Mouse (Mus musculus): ENCODE results near the gene Ruvbl2. TPM values are rescaled to one million over a fixed set of nuclear protein-coding genes. Genes with fewer than 3 reads are reported as not detected.

Ruvbl2 gene
- polyA plus RNA-seq (2012; rRNA removed): 154 and 206 TPM in 2 replicates

DNA sequence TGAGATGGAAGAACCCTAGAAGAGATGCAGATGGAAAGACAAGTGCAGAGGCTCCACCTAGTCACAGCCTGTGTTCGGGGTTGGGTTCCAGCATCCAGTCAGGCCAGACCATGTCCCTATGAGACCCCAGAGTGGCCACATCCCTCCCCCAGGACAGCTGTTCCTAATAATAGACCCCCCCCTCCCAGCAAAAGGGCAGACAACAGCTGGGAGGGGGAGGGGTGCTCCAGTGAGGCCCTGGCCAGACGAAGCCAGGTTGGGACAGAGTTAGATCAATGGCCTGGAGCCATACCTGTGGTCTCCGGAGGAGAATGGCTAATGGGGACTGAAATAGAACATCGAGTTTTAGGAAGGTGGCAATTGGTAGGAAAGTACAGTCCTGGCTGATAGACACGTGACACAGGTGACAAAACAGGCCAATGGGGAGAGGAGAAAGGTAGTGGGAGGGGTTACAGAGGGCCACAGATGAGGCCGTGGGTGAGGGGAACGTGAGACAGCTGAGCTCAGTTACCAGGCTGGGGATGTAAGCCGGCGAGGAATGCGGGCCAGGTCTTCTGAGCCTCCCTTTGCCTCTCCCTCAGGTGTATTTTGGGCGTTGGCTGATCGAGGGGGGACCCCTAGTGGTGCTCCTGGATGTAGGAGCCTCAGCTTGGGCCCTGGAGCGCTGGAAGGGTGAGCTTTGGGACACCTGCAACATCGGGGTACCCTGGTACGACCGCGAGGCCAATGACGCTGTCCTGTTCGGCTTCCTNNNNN is at the start of gene Ruvbl2:
Ruvbl2 (minus strand) TSS at position 576 of the 756 bp plus-strand sequence.

DNA sequence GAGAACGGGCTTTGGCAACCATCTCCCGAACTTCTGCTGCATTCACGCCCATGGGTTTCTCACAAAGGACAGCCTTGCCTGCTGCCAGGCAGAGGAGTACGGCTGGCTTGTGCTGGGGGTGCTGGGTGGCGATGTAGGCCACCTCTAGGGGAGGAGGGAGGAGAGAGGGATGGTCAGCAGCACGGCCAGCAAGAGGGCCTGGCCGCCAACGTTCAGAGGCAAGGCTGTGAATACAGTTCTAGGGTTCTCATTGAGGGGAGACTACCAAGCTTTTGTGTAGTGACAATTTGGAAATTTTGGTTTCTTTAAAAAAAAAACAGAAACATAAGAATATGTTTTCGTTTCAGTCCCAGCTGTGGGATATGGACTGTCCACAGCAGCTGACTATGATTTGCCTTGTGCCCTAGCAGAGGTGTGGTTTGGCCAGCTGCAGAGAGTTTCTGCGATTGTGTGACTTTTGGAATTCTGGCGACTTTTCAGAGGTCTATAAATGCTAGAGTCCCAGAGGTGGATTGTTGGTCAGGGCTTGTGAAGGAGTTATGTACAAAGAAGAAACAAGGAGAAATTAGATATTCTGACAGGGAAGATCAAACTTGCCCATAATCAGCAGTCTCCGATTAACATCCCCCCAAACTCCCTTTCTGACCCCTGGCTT is 49.0 kb upstream of the Ruvbl2 start, which contains the start of gene Gm45808:
Gm45808 (minus strand) TSS at position 51 of the 655 bp plus-strand sequence.

DNA sequence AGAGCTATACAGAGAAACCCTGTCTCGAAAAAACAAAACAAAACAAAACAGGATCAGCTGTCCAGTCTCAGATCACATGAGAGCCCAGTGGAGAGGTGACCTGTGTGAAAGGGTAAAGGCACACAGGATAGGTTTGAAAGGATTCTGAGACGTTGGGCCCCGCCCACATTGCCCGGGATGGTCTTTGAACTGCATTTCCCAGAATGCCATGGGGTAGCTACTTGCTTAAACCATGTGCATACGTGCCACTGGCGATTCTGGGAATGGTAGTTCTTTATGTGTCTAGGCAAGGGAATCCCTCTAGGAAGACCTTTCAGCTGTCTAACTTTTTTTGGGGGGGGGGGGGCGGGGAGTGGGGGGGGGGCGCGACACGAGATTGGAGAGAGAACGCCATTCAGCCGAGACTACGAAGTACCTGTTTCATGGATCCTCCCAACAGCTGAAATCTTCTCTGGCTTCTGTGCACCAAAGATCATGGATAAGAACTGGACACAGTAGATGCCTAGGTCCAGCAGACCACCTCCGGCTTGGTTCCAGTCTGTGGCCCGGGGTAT is 43.6 kb upstream of the Ruvbl2 start, which contains the start of gene Tulp2:
Tulp2 (plus strand) TSS at position 504 of the 554 bp plus-strand sequence.

DNA sequence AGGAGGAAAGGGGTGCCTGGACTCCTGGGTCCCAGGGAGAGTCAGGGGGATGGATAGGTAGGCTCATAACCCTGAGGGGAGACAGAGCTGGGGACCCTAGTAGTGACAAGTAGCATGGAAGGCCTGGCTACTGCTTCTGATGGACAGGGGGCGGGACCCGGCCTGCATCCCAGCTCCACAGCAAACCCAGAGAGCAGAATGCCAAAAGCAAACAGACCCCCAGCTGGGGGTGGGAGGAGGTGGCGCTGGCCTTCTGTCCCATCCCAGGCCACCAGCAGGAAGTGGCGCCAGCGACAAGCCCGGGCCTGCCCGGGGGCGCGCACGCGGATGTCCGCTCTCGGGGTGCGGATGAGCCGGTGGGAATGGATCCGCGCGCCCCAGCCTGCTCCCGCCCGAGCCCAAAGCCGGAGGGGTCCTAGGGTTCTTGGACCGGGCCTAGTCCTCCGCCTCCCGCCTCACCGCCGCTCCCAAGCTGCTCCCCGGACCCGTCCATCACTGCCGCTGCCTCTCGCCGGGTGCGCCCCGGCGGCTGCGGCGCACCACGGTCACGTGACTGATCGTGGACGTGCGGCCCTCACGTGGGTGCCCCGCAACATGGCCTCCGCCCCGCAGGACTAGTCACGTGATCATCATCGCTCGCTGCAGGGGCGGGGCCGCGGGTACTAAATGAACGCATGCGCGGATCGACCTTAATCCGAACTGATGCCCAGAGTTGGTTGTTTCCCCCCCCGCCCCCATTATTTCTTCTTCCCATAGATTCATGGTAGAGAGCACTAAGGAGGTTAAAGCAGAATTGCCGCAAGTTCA is 28.6 kb upstream of the Ruvbl2 start, which contains the start of gene Bax:
Bax (minus strand) TSS at position 616 of the 807 bp plus-strand sequence.

DNA sequence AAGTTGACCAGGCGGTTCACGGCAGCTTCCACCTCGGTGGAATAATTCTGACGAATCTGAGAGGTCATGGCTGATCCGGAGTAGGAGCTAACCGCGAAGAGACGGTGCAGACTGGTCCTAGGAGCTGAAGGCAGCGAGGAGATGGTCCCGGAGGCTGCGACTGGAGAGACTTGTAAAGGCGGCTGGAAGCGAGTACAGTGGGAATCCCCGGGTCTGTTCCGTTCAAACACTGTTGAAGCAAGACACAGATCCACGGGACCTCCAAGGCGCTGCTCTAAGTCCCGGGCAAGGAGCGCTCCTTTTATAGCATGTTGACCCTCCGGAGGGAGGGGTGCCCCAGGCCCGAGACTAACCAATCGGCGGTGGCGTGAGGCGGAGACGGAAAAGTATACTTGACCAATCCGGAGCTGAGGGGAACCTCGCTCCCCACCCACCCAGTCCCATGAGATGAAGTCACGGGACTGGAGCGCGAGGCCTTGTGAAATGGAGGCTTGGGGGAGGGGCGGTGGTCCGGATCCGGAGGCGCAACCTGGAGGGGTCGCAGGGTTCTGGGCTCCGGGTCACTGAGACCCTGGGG is 21.8 kb upstream of the Ruvbl2 start, which contains the start of gene Ftl1:
Ftl1 (minus strand) TSS at position 321 of the 577 bp plus-strand sequence.

DNA sequence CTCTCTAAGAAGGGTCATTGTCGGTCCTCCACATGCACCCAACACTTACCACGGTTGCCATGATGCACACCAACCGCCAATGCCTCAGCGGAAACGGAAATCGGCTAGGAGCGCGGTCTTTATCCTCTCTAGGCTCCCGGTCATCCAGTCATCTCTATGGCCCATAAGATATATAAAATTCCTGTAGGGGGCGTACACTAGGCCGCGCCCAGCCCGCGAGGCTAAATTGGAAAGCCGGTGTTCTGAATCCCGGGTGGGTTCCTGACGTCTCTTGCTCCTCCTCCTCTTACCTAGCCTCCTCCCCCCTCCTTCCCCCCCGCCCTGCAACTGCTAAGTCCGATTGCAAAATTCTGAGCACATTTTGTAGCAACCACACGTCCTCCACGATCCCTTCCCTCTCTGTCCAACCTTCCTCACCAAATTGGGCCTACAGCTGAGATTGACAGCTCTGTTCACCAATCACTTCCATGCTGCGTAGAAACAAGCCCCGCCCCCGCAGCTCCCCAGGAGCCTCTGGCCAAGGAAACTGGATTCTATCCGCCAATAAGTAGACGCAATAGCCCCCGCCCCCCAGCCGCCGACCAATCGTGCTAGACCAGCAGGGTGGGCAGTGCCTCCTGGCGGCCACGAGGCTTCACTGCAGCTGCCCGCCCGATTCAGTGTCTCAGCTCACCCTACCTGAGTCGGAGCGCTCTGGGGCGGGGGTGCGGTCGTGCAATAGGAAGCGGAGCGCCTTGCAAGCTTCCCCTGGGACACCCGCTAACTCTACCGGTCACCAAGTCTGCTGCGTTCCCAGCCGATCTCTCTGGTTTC is 3.5 kb downstream of the Ruvbl2 start, which contains the start of gene Gys1:
Gys1 (plus strand) TSS at position 642 of the 813 bp plus-strand sequence.

DNA sequence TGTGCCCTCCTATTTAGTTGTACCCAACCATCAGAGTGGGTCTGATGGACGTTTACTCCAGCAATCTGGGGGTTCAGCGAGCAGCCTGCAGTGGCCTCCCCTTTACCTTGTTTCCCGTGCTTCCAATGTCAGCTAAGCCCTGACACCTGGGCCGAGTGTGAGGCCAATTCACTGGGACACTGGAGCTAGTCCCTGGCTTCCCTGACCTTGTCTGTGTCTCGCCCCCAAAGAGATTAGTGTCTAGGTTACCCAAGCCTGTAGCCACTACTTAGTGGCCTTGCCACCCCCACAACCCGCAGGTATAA is 17.3 kb downstream of the Ruvbl2 start, which contains the start of gene Lhb:
Lhb (plus strand) TSS at position 206 of the 305 bp plus-strand sequence.

DNA sequence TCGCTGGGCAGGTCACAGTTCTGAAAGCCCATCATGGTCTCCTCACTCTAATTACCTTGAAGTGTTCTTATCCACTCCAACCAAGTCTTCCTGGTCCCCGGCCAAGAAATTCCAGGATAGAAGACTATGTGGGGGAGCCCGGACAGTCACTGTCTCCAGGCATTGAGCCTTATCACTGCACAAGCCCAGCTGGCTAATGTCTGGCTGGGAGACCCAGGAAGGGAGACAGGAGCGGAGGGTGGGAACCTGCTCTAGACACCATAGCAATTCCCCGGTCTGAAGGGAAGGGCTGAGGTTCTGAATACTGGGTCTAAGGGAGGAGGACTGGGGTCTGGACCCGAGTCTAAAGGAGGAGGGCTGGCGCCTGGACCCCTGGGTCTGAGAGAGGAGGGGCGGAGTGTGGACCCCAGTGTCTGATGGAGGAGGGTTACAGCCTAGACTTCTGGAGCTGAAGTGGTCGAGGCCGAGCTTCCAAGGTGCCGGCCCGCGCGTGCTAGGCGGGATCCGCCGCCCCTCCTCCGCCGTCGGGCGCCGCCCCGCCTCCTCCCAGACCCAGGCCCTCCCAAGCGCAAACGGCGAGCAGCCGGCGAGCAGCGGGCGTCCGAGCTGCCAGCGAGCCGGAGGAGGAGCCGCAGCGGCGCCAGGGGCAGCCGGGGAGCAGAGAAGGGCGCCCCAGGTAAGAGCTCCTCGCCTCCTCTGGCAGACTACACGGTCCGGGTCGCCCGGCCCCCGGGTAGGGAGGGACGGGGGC is 24.6 kb downstream of the Ruvbl2 start, which contains the start of gene Ntf5:
Ntf5 (plus strand) TSS at position 583 of the 751 bp plus-strand sequence.

DNA sequence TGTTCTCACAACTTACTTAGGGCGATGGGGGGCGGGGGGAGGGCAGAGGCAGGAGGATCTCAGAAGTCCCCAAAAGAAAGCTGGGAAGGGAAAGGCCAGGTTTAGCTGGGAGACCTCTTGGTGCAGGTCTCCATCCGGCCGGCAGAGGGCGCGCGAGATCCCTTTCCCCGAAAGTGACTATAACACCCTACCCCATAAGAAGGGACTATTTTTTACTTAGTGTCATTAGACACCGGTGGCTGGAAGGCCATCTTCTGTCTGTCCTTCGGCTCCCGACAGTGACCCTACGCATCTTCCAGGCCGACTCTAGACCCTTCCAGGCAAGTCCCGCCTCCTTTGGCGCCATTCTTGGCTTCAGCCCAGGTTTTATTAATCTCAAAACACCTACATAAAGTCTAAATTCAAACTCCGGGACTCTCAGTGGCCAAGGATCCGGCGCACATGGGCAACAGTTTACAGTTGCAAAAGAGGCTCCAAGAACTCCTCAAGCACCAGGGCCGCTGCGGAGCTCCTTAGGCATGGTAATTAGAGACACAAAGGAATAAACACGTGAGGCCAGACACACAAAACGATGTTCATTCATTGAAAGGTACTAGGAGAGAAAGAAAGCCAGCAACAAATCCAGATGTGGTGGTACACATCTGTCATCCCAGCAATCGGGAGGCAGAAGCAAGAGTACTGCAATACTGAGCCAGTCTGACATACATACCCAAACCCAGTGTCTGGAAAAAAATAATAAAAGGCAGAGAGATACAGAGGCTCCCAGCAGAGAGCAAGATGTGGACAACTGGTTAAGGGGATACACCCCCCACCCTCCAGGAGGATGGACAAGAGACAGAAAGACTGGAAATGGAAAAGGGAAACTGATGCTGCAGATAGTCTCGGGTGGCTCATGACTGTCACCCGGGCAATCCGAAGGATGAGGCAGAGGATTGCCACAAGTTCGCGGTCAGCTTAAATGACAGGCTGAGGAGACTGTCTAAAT is 32.5 kb downstream of the Ruvbl2 start, which contains the start of gene Kcna7:
Kcna7 (plus strand) TSS at position 563 of the 985 bp plus-strand sequence.

DNA sequence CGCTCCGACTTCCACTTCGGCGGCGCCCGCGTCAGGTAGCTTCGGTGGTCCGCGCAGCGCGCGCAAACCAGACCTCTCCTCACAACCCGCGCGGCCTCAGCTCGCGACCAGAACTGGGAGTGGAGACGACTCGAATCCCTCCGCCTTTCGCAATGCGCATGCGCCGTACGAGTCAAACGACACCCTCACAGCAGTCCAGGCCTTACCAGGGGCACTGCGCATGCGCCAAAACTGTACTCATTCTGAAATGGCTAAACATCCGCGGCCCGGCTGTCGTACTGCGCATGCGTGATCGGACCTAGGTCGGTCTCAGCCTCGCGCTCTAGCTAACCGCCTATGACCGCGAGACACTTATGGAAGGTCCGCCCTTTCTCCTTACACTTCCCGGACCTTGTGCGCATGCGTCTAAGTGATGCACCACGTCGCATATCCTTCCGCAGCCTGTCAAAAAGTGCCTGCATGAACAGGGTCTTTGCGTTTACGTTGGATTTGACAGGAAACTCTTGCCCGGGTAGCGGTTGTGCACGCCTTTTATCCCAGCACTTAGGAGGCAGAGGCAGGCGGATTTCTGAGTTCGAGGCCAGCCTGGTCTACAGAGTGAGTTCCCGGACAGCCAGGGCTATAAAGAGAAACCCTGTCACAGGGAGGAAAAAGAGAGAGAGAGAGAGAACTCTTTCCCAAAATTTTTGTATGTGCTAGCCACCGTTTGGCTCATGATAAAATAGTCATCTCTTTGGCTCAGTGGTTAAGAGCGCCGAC is 42.1 kb downstream of the Ruvbl2 start, which contains the start of gene Snrnp70:
Snrnp70 (minus strand) TSS at position 165 of the 759 bp plus-strand sequence.

Other genes starting within 250 kb of the Ruvbl2 start
- gene Ccdc155, start 233.2 kb downstream of the Ruvbl2 start, polyA plus RNA-seq (2012; rRNA removed): 0.92 and 1.1 TPM in 2 replicates
- 2.0 and 3.1 TPM in 2 replicates for gene Dkkl1, start 225.9 kb downstream of the Ruvbl2 start, polyA plus RNA-seq (2012; rRNA removed)
- 557 and 610 TPM in 2 replicates for gene Tead2, start 222.3 kb downstream of the Ruvbl2 start, polyA plus RNA-seq (2012; rRNA removed)
- 1.8 and 2.6 TPM in 2 replicates for gene Cd37, start 199.0 kb downstream of the Ruvbl2 start, polyA plus RNA-seq (2012; rRNA removed)
- gene Slc6a16, start 197.0 kb downstream of the Ruvbl2 start, polyA plus RNA-seq (2012; rRNA removed): 0.17 and 0.30 TPM in 2 replicates
- not detected in 2 replicates for gene Slc6a21, start 160.6 kb downstream of the Ruvbl2 start, polyA plus RNA-seq (2012; rRNA removed)
- 18.1 and 19.9 TPM in 2 replicates for gene Trpm4, start 104.3 kb downstream of the Ruvbl2 start, polyA plus RNA-seq (2012; rRNA removed)
- gene Hrc, start 102.8 kb downstream of the Ruvbl2 start, polyA plus RNA-seq (2012; rRNA removed): 1.7 and 4.2 TPM in 2 replicates
- gene Ppfia3, start 71.1 kb downstream of the Ruvbl2 start, polyA plus RNA-seq (2012; rRNA removed): 13.7 and 16.5 TPM in 2 replicates
- gene Lin7b, start 67.5 kb downstream of the Ruvbl2 start, polyA plus RNA-seq (2012; rRNA removed): 3.5 and 3.6 TPM in 2 replicates
- 695 and 1,491 TPM in 2 replicates for gene Snrnp70, start 42.4 kb downstream of the Ruvbl2 start, polyA plus RNA-seq (2012; rRNA removed)
- 0.04 TPM in 1 of 2 replicates, not detected in the other for gene Kcna7, start 32.4 kb downstream of the Ruvbl2 start, polyA plus RNA-seq (2012; rRNA removed)
- 1.3 and 2.1 TPM in 2 replicates for gene Ntf5, start 24.4 kb downstream of the Ruvbl2 start, polyA plus RNA-seq (2012; rRNA removed)
- 0.16 TPM in 1 of 2 replicates, not detected in the other for gene Lhb, start 17.3 kb downstream of the Ruvbl2 start, polyA plus RNA-seq (2012; rRNA removed)
- gene Gys1, start 3.3 kb downstream of the Ruvbl2 start, polyA plus RNA-seq (2012; rRNA removed): 19.0 and 32.3 TPM in 2 replicates
- gene Ftl1, start 21.8 kb upstream of the Ruvbl2 start, polyA plus RNA-seq (2012; rRNA removed): 1,702 and 1,837 TPM in 2 replicates
- 146 and 199 TPM in 2 replicates for gene Bax, start 28.8 kb upstream of the Ruvbl2 start, polyA plus RNA-seq (2012; rRNA removed)
- gene Tulp2, start 43.8 kb upstream of the Ruvbl2 start, polyA plus RNA-seq (2012; rRNA removed): 0.24 and 0.80 TPM in 2 replicates
- gene Gm45808, start 48.7 kb upstream of the Ruvbl2 start, polyA plus RNA-seq (2012; rRNA removed): not detected in 2 replicates
- 3.5 and 3.9 TPM in 2 replicates for gene Dhdh, start 50.7 kb upstream of the Ruvbl2 start, polyA plus RNA-seq (2012; rRNA removed)
- 101 and 117 TPM in 2 replicates for gene Nucb1, start 72.3 kb upstream of the Ruvbl2 start, polyA plus RNA-seq (2012; rRNA removed)
- gene Ppp1r15a, start 88.2 kb upstream of the Ruvbl2 start, polyA plus RNA-seq (2012; rRNA removed): 14.8 and 20.2 TPM in 2 replicates
- gene Plekha4, start 88.2 kb upstream of the Ruvbl2 start, polyA plus RNA-seq (2012; rRNA removed): 1.8 and 4.0 TPM in 2 replicates
- gene Hsd17b14, start 116.8 kb upstream of the Ruvbl2 start, polyA plus RNA-seq (2012; rRNA removed): 0.37 and 0.56 TPM in 2 replicates
- gene Bcat2, start 132.1 kb upstream of the Ruvbl2 start, polyA plus RNA-seq (2012; rRNA removed): 29.4 and 42.2 TPM in 2 replicates
- 0.07 TPM in 1 of 2 replicates, not detected in the other for gene Fgf21, start 177.4 kb upstream of the Ruvbl2 start, polyA plus RNA-seq (2012; rRNA removed)
- gene Fut1, start 179.2 kb upstream of the Ruvbl2 start, polyA plus RNA-seq (2012; rRNA removed): 0.01 and 0.04 TPM in 2 replicates
- 0.20 and 0.22 TPM in 2 replicates for gene Izumo1, start 183.7 kb upstream of the Ruvbl2 start, polyA plus RNA-seq (2012; rRNA removed)
- gene Rasip1, start 189.4 kb upstream of the Ruvbl2 start, polyA plus RNA-seq (2012; rRNA removed): 7.7 and 8.8 TPM in 2 replicates
- 2.8 and 5.1 TPM in 2 replicates for gene Mamstr, start 201.9 kb upstream of the Ruvbl2 start, polyA plus RNA-seq (2012; rRNA removed)
- gene Fut2, start 228.3 kb upstream of the Ruvbl2 start, polyA plus RNA-seq (2012; rRNA removed): 0.02 and 0.15 TPM in 2 replicates
- gene Ntn5, start 245.9 kb upstream of the Ruvbl2 start, polyA plus RNA-seq (2012; rRNA removed): 0.64 and 0.94 TPM in 2 replicates